Mouse (Mus musculus) 416B (cell line): ENCODE results near the gene Trhr2.
"Not testable (repeated sequence)": the region's sequence is repeated elsewhere in the genome, so short reads cannot be mapped to it uniquely, and the experiment has no call there.

ENCODE experiments used
- DNase-seq: peaks from one replicate; pipeline ENCODE4 v3.0.0; 2011; ENCODE audit warnings: low read depth

The Trhr2 gene

DNA sequence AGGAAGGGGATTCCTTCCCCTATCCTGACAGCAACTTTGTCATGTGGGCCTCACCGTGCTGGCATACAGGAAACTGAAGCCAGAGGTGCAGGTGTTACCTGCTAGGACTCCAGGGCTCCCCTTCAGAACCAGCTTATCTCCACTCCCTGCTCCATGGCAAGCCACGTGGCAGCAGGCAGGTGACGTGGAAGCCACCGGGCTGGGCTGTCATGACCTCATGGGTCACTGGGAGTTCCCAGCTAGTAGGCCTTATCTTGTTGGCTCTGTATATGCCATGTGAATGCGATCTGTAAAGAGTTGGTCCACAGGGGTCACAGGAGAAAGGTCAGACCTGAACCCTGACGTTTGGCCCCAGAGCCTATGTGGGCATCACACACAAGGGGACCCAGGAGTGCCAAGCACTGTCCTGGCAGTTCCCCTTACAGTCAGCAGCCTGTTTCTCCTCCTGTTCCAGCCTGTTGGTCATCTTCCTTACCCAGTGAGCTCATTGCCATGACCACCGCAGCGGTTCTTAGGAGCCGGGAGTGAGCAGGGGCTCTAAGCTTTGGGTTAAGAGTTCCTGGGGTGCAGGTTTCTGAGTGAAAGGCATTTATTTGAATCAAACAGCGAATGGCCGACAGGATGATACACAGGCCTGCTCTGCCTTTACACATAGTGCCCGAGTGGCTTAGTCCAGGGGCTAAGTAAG is 30.0 kb downstream of the Trhr2 start:
- DNase-seq, result no peak

- no peak for DNase-seq
These were observed 30.9 kb downstream of the Trhr2 start for GRCm38 (mm10) chr8:122329553-122330239.

GRCm38 (mm10) chr8:122329072-122329471 is 31.5 kb downstream of the Trhr2 start:
- no peak for DNase-seq

- DNase-seq, result no peak
These were observed 34.4 kb downstream of the Trhr2 start for GRCm38 (mm10) chr8:122326114-122326542.

- no peak for DNase-seq
These were observed 35.4 kb downstream of the Trhr2 start for GRCm38 (mm10) chr8:122325196-122325595.

DNA sequence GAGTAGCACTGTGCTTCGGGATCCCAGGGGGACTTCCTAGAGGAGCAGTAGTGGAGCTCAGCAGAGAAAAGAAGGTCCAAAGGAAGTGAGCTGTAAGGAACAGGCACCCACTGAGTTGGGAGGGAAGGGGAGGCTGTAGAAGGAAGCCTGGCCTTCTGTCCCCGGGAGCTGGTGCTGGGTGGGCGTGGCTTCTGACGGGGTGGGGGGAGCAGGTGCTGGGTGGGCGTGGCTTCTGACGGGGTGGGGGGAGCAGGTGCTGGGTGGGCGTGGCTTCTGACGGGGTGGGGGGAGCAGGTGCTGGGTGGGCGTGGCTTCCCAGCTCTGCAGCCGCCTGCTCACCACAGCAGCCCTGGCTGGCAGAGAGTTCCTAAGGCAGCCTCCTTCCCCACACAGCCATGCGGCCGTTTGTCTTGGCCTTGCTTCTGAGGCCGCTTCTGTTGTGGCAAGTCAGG is 36.6 kb downstream of the Trhr2 start:
- DNase-seq, result not testable (repeated sequence)

- peak; percentile 83 for DNase-seq
These were observed 37.8 kb downstream of the Trhr2 start for GRCm38 (mm10) chr8:122322792-122323191.

GRCm38 (mm10) chr8:122322126-122322525 is 38.4 kb downstream of the Trhr2 start:
- no peak for DNase-seq

GRCm38 (mm10) chr8:122321455-122321921 is 39.1 kb downstream of the Trhr2 start:
- DNase-seq, result no peak

DNA sequence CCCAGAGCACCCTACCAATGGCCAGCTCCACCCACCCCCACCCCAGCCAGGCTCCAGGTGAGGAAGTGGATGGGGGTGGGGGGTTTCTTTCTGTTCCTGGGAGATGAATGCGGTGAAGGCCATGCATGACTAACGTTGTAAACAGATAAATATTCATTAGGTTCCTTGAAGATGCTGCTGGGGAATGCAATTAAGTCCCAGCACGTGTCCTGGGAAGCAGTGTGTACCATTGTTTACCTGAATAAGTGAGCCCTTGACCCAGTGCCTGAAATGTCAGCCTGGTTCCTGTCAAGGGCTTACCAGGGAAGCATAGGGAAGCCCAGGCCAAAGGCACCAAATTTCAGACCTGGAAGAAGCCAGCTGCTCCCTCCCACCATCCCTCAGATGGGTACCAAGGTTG is 40.0 kb downstream of the Trhr2 start:
- DNase-seq, result no peak

- DNase-seq, result no peak
These were observed 40.9 kb downstream of the Trhr2 start for GRCm38 (mm10) chr8:122319708-122320075.

GRCm38 (mm10) chr8:122319045-122319707 is 41.4 kb downstream of the Trhr2 start:
- no peak for DNase-seq

DNA sequence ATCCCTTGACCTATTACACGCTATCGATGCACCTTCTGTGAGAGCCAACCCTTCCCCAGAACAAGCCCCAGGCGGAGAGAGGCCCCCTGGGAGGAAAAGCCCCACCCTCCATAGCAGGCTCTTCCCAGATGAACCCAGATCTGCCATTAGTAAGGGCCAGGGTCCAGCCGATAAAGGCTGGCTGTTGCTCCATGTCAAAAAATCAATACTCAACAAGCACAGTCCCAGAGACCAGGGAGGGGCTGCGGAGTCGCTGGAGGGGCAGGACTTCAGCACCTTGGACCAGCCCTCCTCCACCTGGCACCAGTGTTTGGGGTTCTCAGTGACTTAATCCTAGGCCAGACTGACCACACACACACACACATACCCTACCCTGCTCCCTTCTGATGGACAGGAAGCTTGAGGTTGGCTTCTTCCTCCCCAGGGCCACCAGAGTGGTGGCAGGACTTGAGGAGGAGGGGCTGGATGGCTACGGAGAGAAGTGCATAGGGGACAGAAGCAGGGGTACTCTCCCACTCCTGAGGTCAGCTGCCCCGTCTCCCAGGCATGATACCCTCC is 42.5 kb downstream of the Trhr2 start:
- peak; percentile 92 for DNase-seq

DNA sequence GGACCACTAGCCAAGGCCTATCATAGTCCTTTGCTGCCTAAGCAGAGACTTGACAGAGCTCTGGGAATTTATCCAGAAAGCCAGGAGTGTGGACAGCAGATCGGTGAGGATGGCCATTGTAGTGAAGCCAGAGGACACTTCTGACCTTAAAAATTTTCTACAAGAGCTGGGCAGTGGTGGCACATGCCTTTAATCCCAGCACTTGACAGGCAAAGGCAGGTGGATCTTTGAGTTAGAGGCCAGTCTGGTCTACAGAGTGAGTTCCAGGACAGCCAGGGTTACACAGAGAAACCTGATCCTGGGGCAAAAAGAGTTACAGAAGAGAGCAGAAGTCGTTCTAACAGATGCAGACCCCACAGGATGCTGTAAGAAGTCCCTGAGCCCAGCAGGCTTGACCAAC is 44.1 kb downstream of the Trhr2 start:
- no peak for DNase-seq

- DNase-seq, result peak; percentile 92
These were observed 45.5 kb downstream of the Trhr2 start for GRCm38 (mm10) chr8:122314899-122315496.

DNA sequence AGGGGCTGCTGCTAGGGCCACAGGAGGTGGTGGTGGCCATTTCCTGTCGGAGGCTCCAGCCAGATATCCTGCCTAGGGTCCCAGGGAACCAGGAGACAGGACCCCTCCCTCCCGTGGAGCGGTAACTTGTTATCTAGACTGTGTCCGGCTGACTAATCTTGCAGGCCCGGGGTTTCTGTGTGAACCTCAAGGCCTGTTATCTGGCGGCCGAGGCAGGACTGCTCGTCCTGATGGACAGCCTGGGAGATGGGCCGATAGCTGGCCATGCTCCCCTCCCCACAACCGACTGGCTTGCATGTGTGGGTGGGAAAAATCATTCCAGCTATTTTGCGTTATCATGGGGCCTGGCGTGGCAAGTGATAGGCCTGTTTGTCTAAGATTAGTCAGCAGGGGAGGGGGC is 47.2 kb downstream of the Trhr2 start:
- peak; percentile 73 for DNase-seq

- DNase-seq, result no peak
These were observed 48.0 kb downstream of the Trhr2 start for GRCm38 (mm10) chr8:122312553-122312952.

- DNase-seq, result no peak
These were observed 49.4 kb downstream of the Trhr2 start for GRCm38 (mm10) chr8:122311115-122311514.

GRCm38 (mm10) chr8:122309272-122309671 is 51.3 kb downstream of the Trhr2 start:
- peak; percentile 93 for DNase-seq

DNA sequence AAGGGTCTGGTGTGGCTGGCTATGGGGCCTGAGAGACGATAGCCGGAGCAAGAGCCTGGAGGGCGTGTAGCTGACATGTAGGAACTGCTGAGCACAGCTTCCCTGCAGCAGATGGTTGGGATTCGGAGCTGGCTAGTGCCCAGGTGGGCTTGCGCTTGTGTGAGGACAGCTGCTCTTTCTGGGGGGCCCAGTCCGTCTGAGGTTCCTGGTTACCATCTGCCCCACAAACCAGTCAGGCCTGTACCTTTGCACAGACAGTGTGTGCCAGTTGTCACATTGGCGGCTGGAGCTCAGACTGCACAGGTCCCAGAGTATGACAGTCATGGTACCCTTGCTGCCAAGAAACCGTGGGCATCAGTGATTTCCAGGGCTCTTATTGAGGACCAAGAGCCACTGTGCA is 52.7 kb downstream of the Trhr2 start:
- no peak for DNase-seq
